Mouse (Mus musculus) embryonic facial prominence, embryonic 12.5 days (tissue): ENCODE measurements around the gene Cog1. TPM values are rescaled to one million over a fixed set of nuclear protein-coding genes. Genes with fewer than 3 reads are reported as not detected.

Source experiments
- ATAC-seq: fragments of 200-750 bp; cut with Nextera tagmentation; 2 replicates; pipeline ENCODE4 v1.8.0; 2017; ENCODE audit not compliant: insufficient number of reproducible peaks, insufficient read depth, low FRiP score, low TSS enrichment
- H3K27ac ChIP-seq: fragments of 300-500 bp; sonication (generic); 2 replicates; pipeline ENCODE4 v1.5.1; 2016; ENCODE audit warnings: mild to moderate bottlenecking
- H3K27me3 ChIP-seq: fragments of 300-500 bp; sonication (generic); 2 replicates; pipeline ENCODE4 v1.6.1; 2016; ENCODE audit warnings: mild to moderate bottlenecking, moderate library complexity
- H3K36me3 ChIP-seq: fragments of 300-500 bp; sonication (generic); 2 replicates; pipeline ENCODE4 v1.6.1; 2016; ENCODE audit warnings: mild to moderate bottlenecking
- H3K4me1 ChIP-seq: fragments of 300-500 bp; sonication (generic); 2 replicates; pipeline ENCODE4 v1.6.1; 2016
- H3K4me2 ChIP-seq: fragments of 300-500 bp; sonication (generic); replicated peaks from 2 replicates; pipeline ENCODE4 v1.6.1; 2016; ENCODE audit warnings: mild to moderate bottlenecking, moderate library complexity
- H3K4me3 ChIP-seq: fragments of 300-500 bp; sonication (generic); 2 replicates; pipeline ENCODE4 v1.5.1; 2016; ENCODE audit warnings: mild to moderate bottlenecking
- H3K9ac ChIP-seq: fragments of 300-500 bp; sonication (generic); 2 replicates; pipeline ENCODE4 v1.6.1; 2016; ENCODE audit warnings: mild to moderate bottlenecking, moderate library complexity
- H3K9me3 ChIP-seq: fragments of 300-500 bp; sonication (generic); 2 replicates; pipeline ENCODE4 v1.6.1; 2016; ENCODE audit warnings: mild to moderate bottlenecking, moderate library complexity
- WGBS: fragments of 180-500 bp; shearing (Covaris S2); methylation state at CpG from one replicate; pipeline ENCODE4 v1.1.7; 2016; 5-methylcytosine and 5-hydroxymethylcytosine counted together
- polyA plus RNA-seq: library from polyadenylated mRNA; unstranded; fragments of >200 nt; fragmentation: Nextera tagmentation; extraction: Ambion mirVana; gene quantifications from 2 replicates; pipeline ENCODE4 v1.2.1, GENCODE M21; 2016

The Cog1 gene
- polyA plus RNA-seq, 1 experiment from 2014 or later: 31.1 TPM

GRCm38 (mm10) chr11:113669711-113670110 is 20.7 kb downstream of the Cog1 start:
- Histone ChIP-seq H3K4me1 (0 out of 2 replicates have a peak, but pooled peaks cover 3% of the 10 kb centered on the region), H3K4me2 (no peak overlapping the region), H3K27ac (no peak overlapping the region), H3K9me3 (no peaks in the 10 kb centered on the region), H3K36me3 (peaks cover 58% of the 10 kb centered on the region), H3K27me3 (no peaks in the 10 kb centered on the region), H3K9ac (no peak overlapping the region), H3K4me3 (no peak overlapping the region)
- 86% methylated on average over 4 of the region's 4 CpGs for WGBS
- ATAC-seq: no peak

GRCm38 (mm10) chr11:113673614-113674013 is 24.6 kb downstream of the Cog1 start:
- H3K4me2 ChIP-seq: no peak overlapping the region
- no peak overlapping the region for H3K9ac ChIP-seq
- peaks cover 62% of the 10 kb centered on the region for H3K36me3 ChIP-seq
- no peak for ATAC-seq
- 94% methylated on average over 4 of the region's 4 CpGs for WGBS
- H3K27me3 ChIP-seq: no peaks in the 10 kb centered on the region
- no peak overlapping the region for H3K27ac ChIP-seq
- no peaks in the 10 kb centered on the region for H3K9me3 ChIP-seq
- H3K4me3 ChIP-seq: no peak overlapping the region
- H3K4me1 ChIP-seq: no peaks in the 10 kb centered on the region

DNA sequence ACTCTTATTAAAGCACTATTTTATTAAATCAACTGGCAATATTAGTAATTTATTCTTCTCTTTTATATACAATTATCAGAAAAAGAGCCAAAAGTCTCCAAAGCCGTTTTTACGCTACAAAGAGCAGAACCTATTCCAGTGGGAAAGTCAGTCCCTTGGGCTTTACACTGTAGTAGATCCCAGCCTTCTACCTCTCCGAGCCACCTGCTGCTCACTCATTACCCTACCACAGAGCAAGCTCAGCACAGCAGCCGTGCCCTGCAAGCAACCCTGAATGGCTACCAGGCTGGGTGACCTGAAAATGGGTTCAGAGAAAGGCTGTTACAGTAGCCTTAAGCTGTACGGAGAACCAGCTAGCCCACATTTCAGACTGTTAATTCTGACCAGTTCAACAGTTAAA is 25.6 kb downstream of the Cog1 start:
- no peaks in the 10 kb centered on the region for H3K4me1 ChIP-seq
- no peak overlapping the region for H3K4me3 ChIP-seq
- ATAC-seq: no peak
- 88% methylated on average over 5 of the region's 5 CpGs for WGBS
- no peak overlapping the region for H3K9ac ChIP-seq
- H3K36me3 ChIP-seq: peaks cover 58% of the 10 kb centered on the region
- H3K9me3 ChIP-seq: no peaks in the 10 kb centered on the region
- no peak overlapping the region for H3K27ac ChIP-seq
- no peaks in the 10 kb centered on the region for H3K27me3 ChIP-seq
- H3K4me2 ChIP-seq: no peak overlapping the region

DNA sequence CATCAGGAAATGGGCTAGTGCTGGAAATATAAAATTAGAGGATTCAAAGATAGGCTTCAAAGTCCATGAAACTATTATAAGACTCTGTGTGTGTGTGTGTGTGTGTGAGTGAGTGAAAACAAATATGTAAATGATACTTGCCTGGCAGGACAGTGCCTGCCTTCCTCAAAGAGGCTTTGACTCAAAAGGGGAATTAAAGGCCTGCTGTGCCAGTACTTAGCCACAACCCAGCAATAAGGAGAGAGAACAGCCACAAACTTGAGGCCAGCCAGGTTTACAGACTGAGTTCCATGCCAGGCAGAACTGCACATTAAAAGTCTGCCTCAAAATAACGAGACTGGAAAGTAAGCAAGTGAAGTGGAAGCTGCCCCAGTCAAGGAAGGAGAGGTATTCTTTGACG is 27.9 kb downstream of the Cog1 start:
- H3K9ac ChIP-seq: no peak overlapping the region
- peaks cover 42% of the 10 kb centered on the region for H3K36me3 ChIP-seq
- no peak for ATAC-seq
- H3K9me3 ChIP-seq: no peaks in the 10 kb centered on the region
- H3K4me1 ChIP-seq: peaks cover 3% of the 10 kb centered on the region
- no peaks in the 10 kb centered on the region for H3K27me3 ChIP-seq
- H3K27ac ChIP-seq: no peak overlapping the region
- H3K4me3 ChIP-seq: no peak overlapping the region
- no peak overlapping the region for H3K4me2 ChIP-seq
- WGBS: 87% methylated on average over 2 of the region's 2 CpGs

GRCm38 (mm10) chr11:113677378-113677777 is 28.4 kb downstream of the Cog1 start:
- H3K4me3 ChIP-seq: no peak overlapping the region
- no peak overlapping the region for H3K27ac ChIP-seq
- H3K9ac ChIP-seq: no peak overlapping the region
- H3K9me3 ChIP-seq: no peaks in the 10 kb centered on the region
- 95% methylated on average over 2 of the region's 2 CpGs for WGBS
- H3K36me3 ChIP-seq: peaks cover 37% of the 10 kb centered on the region
- no peak overlapping the region for H3K4me2 ChIP-seq
- peaks cover 8% of the 10 kb centered on the region for H3K4me1 ChIP-seq
- no peaks in the 10 kb centered on the region for H3K27me3 ChIP-seq
- no peak for ATAC-seq

GRCm38 (mm10) chr11:113678373-113678772 is 29.4 kb downstream of the Cog1 start:
- H3K36me3 ChIP-seq: peaks cover 30% of the 10 kb centered on the region
- H3K4me3 ChIP-seq: no peak overlapping the region
- ATAC-seq: no peak
- peaks cover 11% of the 10 kb centered on the region for H3K4me1 ChIP-seq
- no peak overlapping the region for H3K27ac ChIP-seq
- H3K4me2 ChIP-seq: no peak overlapping the region
- H3K9me3 ChIP-seq: no peaks in the 10 kb centered on the region
- no peak overlapping the region; the same call in 1 of the 2 replicates for H3K9ac ChIP-seq
- WGBS: 86% methylated on average over 8 of the region's 8 CpGs
- no peaks in the 10 kb centered on the region for H3K27me3 ChIP-seq

DNA sequence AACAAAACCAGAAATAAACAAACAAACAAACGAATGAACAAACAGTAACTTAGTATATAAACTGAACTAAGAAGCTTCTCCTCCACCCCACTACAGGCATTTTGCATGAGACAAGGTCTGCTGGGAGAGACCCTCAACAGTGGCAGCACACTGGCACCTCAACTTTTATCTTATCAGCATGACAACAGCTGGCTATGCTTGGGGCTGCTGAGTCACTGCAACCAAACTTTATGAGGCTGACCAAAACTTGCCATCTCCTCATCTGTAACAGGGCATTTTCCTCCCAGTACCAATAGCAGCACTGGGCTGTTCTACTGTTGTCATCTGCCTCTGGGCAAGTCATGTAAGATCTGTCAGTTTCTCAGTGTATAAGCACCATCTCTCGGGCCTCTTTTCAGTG is 32.0 kb downstream of the Cog1 start:
- H3K27ac ChIP-seq: no peak overlapping the region
- H3K4me2 ChIP-seq: no peak overlapping the region
- H3K27me3 ChIP-seq: no peaks in the 10 kb centered on the region
- no peaks in the 10 kb centered on the region for H3K9me3 ChIP-seq
- 87% methylated on average over 2 of the region's 2 CpGs for WGBS
- H3K4me1 ChIP-seq: peaks cover 22% of the 10 kb centered on the region
- ATAC-seq: no peak
- H3K4me3 ChIP-seq: no peak overlapping the region
- H3K36me3 ChIP-seq: peaks cover 12% of the 10 kb centered on the region
- no peak overlapping the region for H3K9ac ChIP-seq

GRCm38 (mm10) chr11:113681979-113682378 is 33.0 kb downstream of the Cog1 start:
- no peak for ATAC-seq
- no peak overlapping the region for H3K4me3 ChIP-seq

GRCm38 (mm10) chr11:113682897-113683626 is 34.1 kb downstream of the Cog1 start:
- H3K4me3 ChIP-seq: peak overlapping the region; percentile 99
- peaks cover 26% of the 10 kb centered on the region for H3K4me1 ChIP-seq
- no peaks in the 10 kb centered on the region for H3K9me3 ChIP-seq
- 2% methylated on average over 38 of the region's 38 CpGs for WGBS
- H3K27ac ChIP-seq: peak overlapping the region; percentile 97
- peaks cover 4% of the 10 kb centered on the region; the same call in 1 of the 2 replicates for H3K36me3 ChIP-seq
- H3K4me2 ChIP-seq: peak overlapping the region; percentile 81
- peak; percentile 48 for ATAC-seq
- no peaks in the 10 kb centered on the region for H3K27me3 ChIP-seq
- H3K9ac ChIP-seq: peak overlapping the region; percentile 93

More at GRCm38 (mm10) chr11:113681979-113682378, 33.0 kb downstream of the Cog1 start:
- Histone ChIP-seq H3K4me2 (peak overlapping the region; percentile 81), H3K27me3 (no peaks in the 10 kb centered on the region), H3K36me3 (peaks cover 2% of the 10 kb centered on the region), H3K4me1 (peaks cover 26% of the 10 kb centered on the region), H3K9ac (no peak overlapping the region), H3K27ac (no peak overlapping the region), H3K9me3 (no peaks in the 10 kb centered on the region)

DNA sequence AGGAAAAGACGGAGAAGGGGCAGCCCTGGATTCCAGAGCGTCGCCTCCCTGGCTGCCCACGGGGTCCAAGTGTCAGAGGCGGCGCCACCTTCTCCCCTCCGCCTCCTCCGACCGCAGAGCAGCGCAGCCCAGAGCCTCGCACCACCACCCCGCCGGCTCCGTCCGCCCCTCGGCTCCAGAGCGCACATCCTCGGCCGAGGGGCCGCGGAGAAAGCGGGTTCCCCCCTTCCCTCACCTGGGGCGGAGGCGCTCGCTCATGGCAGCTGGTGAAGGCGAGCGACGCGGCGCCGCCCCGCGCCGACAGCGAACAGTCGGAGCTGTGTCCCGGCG is 34.6 kb downstream of the Cog1 start:
- peak overlapping the region; percentile 99 for H3K4me3 ChIP-seq
- ATAC-seq: peak; percentile 68; the same call in 1 of the 2 replicates
- H3K9ac ChIP-seq: peak overlapping the region; percentile 93
- peaks cover 10% of the 10 kb centered on the region for H3K36me3 ChIP-seq
- peaks cover 26% of the 10 kb centered on the region for H3K4me1 ChIP-seq
- H3K9me3 ChIP-seq: no peaks in the 10 kb centered on the region
- H3K27ac ChIP-seq: peak overlapping the region; percentile 97
- under 1% methylated on average over 32 of the region's 38 CpGs for WGBS
- peak overlapping the region; percentile 81 for H3K4me2 ChIP-seq
- H3K27me3 ChIP-seq: no peaks in the 10 kb centered on the region

GRCm38 (mm10) chr11:113683957-113684706 is 35.2 kb downstream of the Cog1 start, which contains the start of the genes Fam104a and D11Wsu47e:
Gene Fam104a, minus strand, starts transcription at chr11:113684155.
Gene D11Wsu47e, plus strand, starts transcription at chr11:113684412.
- peaks cover 15% of the 10 kb centered on the region for H3K36me3 ChIP-seq
- no peaks in the 10 kb centered on the region for H3K9me3 ChIP-seq

More at GRCm38 (mm10) chr11:113683957-113684706, 35.2 kb downstream of the Cog1 start, which contains the start of the genes Fam104a and D11Wsu47e:
- H3K4me2 ChIP-seq: peak within 1 kb of the TSS; percentile 81
- H3K27me3 ChIP-seq: no peaks in the 10 kb centered on the region
- H3K4me3 ChIP-seq: peak within 1 kb of the TSS; percentile 99
- peak; percentile 89 for ATAC-seq
- WGBS: under 1% methylated on average over 72 of the region's 73 CpGs
- peak within 1 kb of the TSS; percentile 93 for H3K9ac ChIP-seq
- peaks cover 26% of the 10 kb centered on the region for H3K4me1 ChIP-seq
- peak within 1 kb of the TSS; percentile 97 for H3K27ac ChIP-seq
